Mouse (Mus musculus): Measurements from ENCODE around the gene Usp24. TPM values are rescaled to one million over a fixed set of nuclear protein-coding genes. Genes with fewer than 3 reads are reported as not detected.

Usp24 gene
- polyA plus RNA-seq (2017; shearing (Covaris generic)) = 15.8 TPM

DNA sequence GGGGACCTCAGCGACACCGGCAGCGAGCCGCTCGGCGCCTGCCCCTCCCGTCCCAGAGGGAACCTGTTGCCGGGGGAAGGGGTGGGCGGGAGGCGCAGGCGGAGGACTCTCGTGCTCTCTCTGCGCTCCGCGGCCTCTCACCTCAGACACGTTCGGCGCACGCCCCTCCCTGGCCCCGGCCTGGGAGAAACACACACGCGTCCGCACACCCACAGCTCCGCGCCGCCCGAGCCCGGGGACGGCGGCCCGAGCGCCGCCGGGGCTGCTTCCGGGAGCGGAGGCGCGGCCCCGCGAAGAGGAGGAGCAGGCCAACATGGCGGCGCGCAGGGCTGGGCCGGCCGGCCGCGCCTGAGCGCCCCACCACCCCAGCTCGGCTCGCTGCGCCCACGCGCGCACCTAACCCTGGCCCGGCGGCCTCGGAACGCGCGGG is at the start of gene Usp24:
Gene Usp24 (plus strand): TSS at position 293 of the 430 bp plus-strand sequence.

Other genes with a start within 250 kb of the Usp24 start
- gene Pcsk9, start 148.1 kb downstream of the Usp24 start, polyA plus RNA-seq (2017; shearing (Covaris generic)) = not detected
- not detected for gene Bsnd, start 176.1 kb downstream of the Usp24 start, polyA plus RNA-seq (2017; shearing (Covaris generic))
- 0.71 TPM for gene Dhcr24, start 244.8 kb downstream of the Usp24 start, polyA plus RNA-seq (2017; shearing (Covaris generic))

Data from effector memory CD4-positive, alpha-beta T cell, adult 7 months (primary cell).